Mouse (Mus musculus) gastrocnemius, postnatal 25 days (tissue): ENCODE measurements at regions not wholly inside any gene's neighbourhood (a gene's known extent, or its start where the extent isn't known, plus 50 kb on each side); places are given as distances from the start of the nearest gene placed in this dataset.

Experiments used
- DNase-seq: peaks from one replicate; pipeline ENCODE4 v3.0.0; 2022

GRCm38 (mm10) chrX:7474831-7475230 is 98.6 kb upstream of the Foxp3 start:
- DNase-seq: no peak

- DNase-seq: no peak
Observed at GRCm38 (mm10) chrX:7473814-7474213, 98.2 kb upstream of the Usp27x start.

- DNase-seq: no peak
Observed at GRCm38 (mm10) chrX:7469801-7470200, 94.2 kb upstream of the Usp27x start.

- DNase-seq: no peak
Observed at GRCm38 (mm10) chrX:7467985-7468384, 92.4 kb upstream of the Usp27x start.

- no peak for DNase-seq
Observed at GRCm38 (mm10) chrX:7456851-7457250, 81.2 kb upstream of the Usp27x start.

GRCm38 (mm10) chrX:7445035-7445434 is 69.4 kb upstream of the Usp27x start:
- no peak for DNase-seq

GRCm38 (mm10) chrX:7444583-7444982 is 69.0 kb upstream of the Usp27x start:
- no peak for DNase-seq

- DNase-seq: no peak
Observed at GRCm38 (mm10) chrX:7443996-7444421, 68.4 kb upstream of the Usp27x start.

GRCm38 (mm10) chrX:7435375-7436042 is 59.9 kb upstream of the Usp27x start:
- no peak for DNase-seq

- DNase-seq: no peak
Observed at GRCm38 (mm10) chrX:7434268-7434667, 58.6 kb upstream of the Usp27x start.

- DNase-seq: no peak
Observed at GRCm38 (mm10) chrX:7430456-7430855, 54.8 kb upstream of the Usp27x start.

GRCm38 (mm10) chrX:7429524-7429865 is 53.9 kb upstream of the Usp27x start:
- no peak for DNase-seq

- peak; percentile 19 for DNase-seq
Observed at GRCm38 (mm10) chrX:7428621-7429523, 53.2 kb upstream of the Usp27x start.
